Mouse (Mus musculus) activated CD4-positive, CD25-positive, alpha-beta regulatory T cell, adult 4 months (primary cell): Measurements from ENCODE around the gene Mtss1l. TPM values are rescaled to one million over a fixed set of nuclear protein-coding genes. Genes with fewer than 3 reads are reported as not detected.

Source experiments
- ATAC-seq: one replicate; pipeline ENCODE4 v1.8.0; 2017
- polyA plus RNA-seq, 2 experiments: library from polyadenylated mRNA; unstranded; fragments of 100-300 nt; shearing (Covaris generic); gene quantifications; one replicate each; pipeline ENCODE4 v1.2.1; 2017

Mtss1l gene
- polyA plus RNA-seq, 2 experiments from 2014 or later, result 0.21 TPM; not detected in 1

- no peak for ATAC-seq
Observed at GRCm38 (mm10) chr8:110706288-110706870, 14.9 kb upstream of the Mtss1l start.

GRCm38 (mm10) chr8:110708429-110708828 lies 12.8 kb upstream of the Mtss1l start:
- no peak for ATAC-seq

- no peak for ATAC-seq
Observed at GRCm38 (mm10) chr8:110710593-110710992, 10.7 kb upstream of the Mtss1l start.

GRCm38 (mm10) chr8:110711271-110711934 lies 9.9 kb upstream of the Mtss1l start:
- no peak for ATAC-seq

- ATAC-seq, result no peak
Observed at GRCm38 (mm10) chr8:110713073-110713472, 8.2 kb upstream of the Mtss1l start.

- no peak for ATAC-seq
Observed at GRCm38 (mm10) chr8:110714827-110715519, 6.3 kb upstream of the Mtss1l start.

GRCm38 (mm10) chr8:110716075-110716474 lies 5.2 kb upstream of the Mtss1l start:
- no peak for ATAC-seq

GRCm38 (mm10) chr8:110717131-110717530 lies 4.1 kb upstream of the Mtss1l start:
- no peak for ATAC-seq

- ATAC-seq, result no peak
Observed at GRCm38 (mm10) chr8:110718209-110718968, 2.9 kb upstream of the Mtss1l start.

GRCm38 (mm10) chr8:110718969-110719670 lies 2.2 kb upstream of the Mtss1l start:
- no peak for ATAC-seq

- no peak for ATAC-seq
Observed at GRCm38 (mm10) chr8:110719898-110720653, 1.2 kb upstream of the Mtss1l start.

GRCm38 (mm10) chr8:110721606-110722413 lies 534 bp downstream of the Mtss1l start:
- ATAC-seq, result no peak

- ATAC-seq, result no peak
Observed at GRCm38 (mm10) chr8:110722414-110723011, 1.2 kb downstream of the Mtss1l start.

GRCm38 (mm10) chr8:110724493-110724892 lies 3.2 kb downstream of the Mtss1l start:
- no peak for ATAC-seq

- no peak for ATAC-seq
Observed at GRCm38 (mm10) chr8:110725084-110725838, 4.0 kb downstream of the Mtss1l start.

- ATAC-seq, result no peak
Observed at GRCm38 (mm10) chr8:110726893-110727292, 5.6 kb downstream of the Mtss1l start.

- ATAC-seq, result no peak
Observed at GRCm38 (mm10) chr8:110731346-110731859, 10.1 kb downstream of the Mtss1l start.

- no peak for ATAC-seq
Observed at GRCm38 (mm10) chr8:110733036-110733435, 11.8 kb downstream of the Mtss1l start.

- ATAC-seq, result no peak
Observed at GRCm38 (mm10) chr8:110738591-110739195, 17.4 kb downstream of the Mtss1l start.
